In the genomic region with DNA sequence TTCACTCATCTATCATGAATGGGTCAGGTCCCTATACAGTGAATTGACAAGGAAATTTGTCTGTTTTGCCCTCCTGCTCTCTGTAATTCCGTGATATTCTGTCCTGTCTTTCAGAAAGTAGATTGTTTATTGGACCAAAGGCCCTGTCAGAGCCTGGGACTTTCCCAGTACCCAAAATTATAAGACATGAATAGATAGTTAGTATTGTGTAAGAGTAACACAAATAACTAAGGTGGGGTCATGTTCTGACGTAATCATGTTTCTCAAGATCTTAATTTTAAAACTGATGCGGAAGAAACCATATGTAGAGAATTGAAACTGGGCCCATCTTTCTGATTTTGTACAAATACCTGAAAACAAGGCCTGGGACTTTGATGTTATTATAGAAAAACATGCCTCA, we compare ENCODE assay signal across 16 mouse cellular contexts.
"Had no signal": no experiment of that assay in that cellular context is flagged by ENCODE, and none has a peak within 500 bp of the region (broad histone marks: within the 10 kb centered on the region; RNA-seq: fewer than 3 reads in every experiment).

No protein-coding gene starts in this region.

- DNase-seq: lung, adult 18-20 months; lung, embryonic 14.5 days; lung, postnatal 10 days; lung, postnatal 4 days; midbrain, embryonic 14.5 days; right cerebral cortex, postnatal 14 days; thymus, adult 2 months; thymus, postnatal 25 days; thymus, postnatal 4 days had no signal

- H3K27me3 ChIP-seq: midbrain, embryonic 12.5 days; neural tube, embryonic 12.5 days; stomach, embryonic 15.5 days had no signal

- H3K9me3 ChIP-seq: midbrain, embryonic 10.5 days; midbrain, embryonic 12.5 days; neural tube, embryonic 12.5 days; stomach, embryonic 15.5 days had no signal

- H3K4me3 ChIP-seq: midbrain, embryonic 10.5 days; midbrain, embryonic 12.5 days; neural tube, embryonic 12.5 days; stomach, embryonic 15.5 days had no signal

- H3K27ac ChIP-seq: liver, embryonic 14.5 days; midbrain, embryonic 10.5 days; midbrain, embryonic 12.5 days; neural tube, embryonic 12.5 days; stomach, embryonic 15.5 days; stomach, postnatal 0 days had no signal

- ATAC-seq: midbrain, embryonic 16.5 days had no signal

- H3K4me1 ChIP-seq: midbrain, embryonic 10.5 days; midbrain, embryonic 12.5 days; neural tube, embryonic 12.5 days; stomach, embryonic 15.5 days had no signal

- H3K36me3 ChIP-seq: midbrain, embryonic 10.5 days; midbrain, embryonic 12.5 days; neural tube, embryonic 12.5 days; stomach, embryonic 15.5 days had no signal
